Mouse (Mus musculus) mouse trophoblast stem cell (cell line): ENCODE data around the gene Fbxo34.
"Not testable (repeated sequence)": the region's sequence is repeated elsewhere in the genome, so short reads cannot be mapped to it uniquely, and the experiment has no call there.

ENCODE experiments used
- in situ Hi-C, 2 experiments: fragments of 300-500 bp; cut with MseI, MboI; formaldehyde crosslinking; loops; 2 replicates in 1 of 2; 3 replicates in 1 of 2; pipeline ENCODE4 v1.15.1; 2025

Fbxo34 gene

GRCm38 (mm10) chr14:47450121-47450520 lies at the start of gene Fbxo34:
TSS of gene Fbxo34 (plus strand) at chr14:47450421.
- in situ Hi-C loops: not testable (repeated sequence)

DNA sequence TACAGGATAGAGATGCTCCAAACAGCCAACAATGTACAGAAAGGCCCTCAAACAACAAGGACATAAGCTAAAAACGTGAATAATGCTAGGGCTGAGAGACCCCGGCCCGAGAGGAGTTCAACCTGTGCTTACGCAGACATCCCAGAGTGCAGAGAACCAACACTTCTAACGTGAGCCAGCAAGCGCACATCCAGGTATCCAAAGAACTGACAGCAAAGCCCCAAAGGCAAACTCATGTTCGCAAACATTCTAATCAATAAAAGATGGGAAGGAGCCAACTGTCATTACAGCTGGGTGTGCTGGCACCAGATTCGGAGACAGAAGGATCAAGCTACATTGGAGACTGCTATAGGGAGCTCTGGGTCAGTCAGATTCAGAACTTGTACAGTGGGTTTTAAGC lies 47.5 kb upstream of the Fbxo34 start:
- in situ Hi-C loops: no loop called here

GRCm38 (mm10) chr14:47406000-47406399 lies 44.2 kb upstream of the Fbxo34 start:
- in situ Hi-C loops: no loop called here

DNA sequence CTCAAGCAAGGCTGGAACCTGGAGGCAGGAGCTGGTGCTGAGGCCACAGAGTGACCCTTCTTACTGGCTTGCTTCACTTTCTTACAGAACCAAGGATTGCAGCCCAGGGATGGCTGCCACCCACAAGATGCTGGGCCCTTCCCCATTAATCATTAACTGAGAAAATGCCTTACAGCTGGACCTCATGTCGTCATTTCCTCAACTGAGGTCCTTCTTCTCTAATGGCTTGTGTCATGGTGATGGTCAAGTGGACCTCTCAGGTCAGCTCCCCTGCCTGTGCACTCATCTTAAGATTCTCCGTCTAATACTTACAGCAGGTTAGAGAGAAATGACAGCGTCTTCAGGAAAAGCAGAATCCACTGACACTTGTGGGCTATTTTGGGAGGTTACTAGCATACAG lies 32.9 kb upstream of the Fbxo34 start:
- in situ Hi-C loops: no loop called here

DNA sequence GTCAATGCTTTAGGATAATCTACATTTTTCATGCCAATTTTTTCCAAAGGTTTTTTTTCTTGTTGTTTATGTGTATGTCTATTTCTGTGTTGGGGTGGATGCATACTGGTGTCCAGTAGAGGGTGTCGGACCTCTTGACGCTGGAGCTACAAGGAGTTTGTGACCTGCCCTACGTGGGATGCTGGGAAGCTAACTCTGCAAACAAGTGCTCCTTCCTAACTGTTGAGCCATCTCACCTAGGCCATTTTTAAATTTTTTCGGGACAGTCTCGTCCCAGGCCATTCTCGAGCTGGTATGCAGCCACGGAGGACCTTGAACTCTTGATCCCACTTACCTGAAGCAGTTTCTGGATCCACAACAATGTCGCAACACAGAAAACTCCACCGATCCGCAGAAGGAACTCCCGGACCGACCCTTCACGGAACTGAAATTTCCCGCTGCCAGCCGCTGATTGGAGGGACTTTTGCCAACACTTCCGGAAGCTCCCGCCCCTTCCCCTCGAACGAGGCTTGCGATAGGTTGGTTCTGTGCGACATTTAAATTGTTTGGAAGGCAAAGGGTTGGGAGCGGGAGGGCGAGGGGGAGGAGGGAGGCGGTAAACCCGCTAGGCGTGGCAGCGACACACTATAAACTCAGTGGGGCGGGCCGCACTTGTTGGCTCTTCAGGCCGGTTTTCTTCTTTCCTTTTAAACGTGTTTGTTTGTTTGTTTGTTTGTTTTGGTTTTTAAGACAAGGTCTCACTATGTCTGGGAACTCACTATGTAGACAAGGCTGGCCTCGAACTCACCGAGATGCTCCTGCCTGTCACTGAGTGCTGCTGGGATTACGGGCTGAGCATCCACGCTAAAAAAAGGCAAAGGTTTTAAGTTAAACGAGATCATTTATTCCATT lies 32.2 kb upstream of the Fbxo34 start, which contains the start of gene Dlgap5:
Gene Dlgap5, minus strand, starts transcription at position 633 of the 891 bp plus-strand sequence.
- in situ Hi-C loops: no loop called here

DNA sequence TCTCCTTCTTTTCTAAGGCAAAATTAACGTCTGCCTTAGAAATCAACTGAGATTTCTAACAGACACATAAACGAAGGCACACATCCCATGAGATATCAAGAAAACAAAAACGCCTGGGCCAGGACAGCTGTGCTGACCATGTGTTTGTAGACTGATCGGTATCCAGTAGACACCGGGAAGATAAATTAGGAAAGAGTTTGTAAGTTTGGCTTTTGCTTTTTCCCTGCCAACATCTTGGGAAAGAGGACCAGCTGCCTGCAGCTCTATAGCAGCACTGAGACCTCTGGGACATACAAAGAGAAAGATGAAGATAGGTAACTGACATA lies 31.6 kb upstream of the Fbxo34 start:
- in situ Hi-C loops: no loop called here

GRCm38 (mm10) chr14:47419034-47419625 lies 31.1 kb upstream of the Fbxo34 start:
- in situ Hi-C loops: no loop called here

GRCm38 (mm10) chr14:47419723-47420276 lies 30.4 kb upstream of the Fbxo34 start:
- in situ Hi-C loops: loop anchor here in 1 of 2 experiments (10.0 kb wide), 1 partner anchor 115 kb away; no protein-coding TSS in a partner anchor

DNA sequence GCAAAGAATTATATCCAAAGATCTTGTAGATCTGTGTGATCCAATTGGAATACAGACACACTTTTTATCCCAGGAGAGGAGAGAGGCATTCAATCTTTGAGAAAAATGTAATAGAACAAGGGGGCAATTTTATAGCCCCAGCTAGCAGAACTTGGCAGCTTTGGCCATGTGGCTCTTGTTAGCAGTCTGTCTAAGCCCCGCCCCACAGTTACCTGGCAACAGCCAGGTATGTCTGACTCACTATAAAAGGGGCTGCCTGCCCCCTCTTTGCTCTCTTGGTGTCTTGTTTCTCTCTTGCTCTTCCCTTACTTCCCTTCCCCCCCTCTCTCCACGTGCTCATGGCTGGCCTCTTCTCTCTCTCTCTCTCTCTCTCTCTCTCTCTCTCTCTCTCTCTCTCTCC lies 28.6 kb upstream of the Fbxo34 start:
- in situ Hi-C loops: loop anchor here in 1 of 2 experiments (10.0 kb wide), 1 partner anchor 113 kb away; no protein-coding TSS in a partner anchor

DNA sequence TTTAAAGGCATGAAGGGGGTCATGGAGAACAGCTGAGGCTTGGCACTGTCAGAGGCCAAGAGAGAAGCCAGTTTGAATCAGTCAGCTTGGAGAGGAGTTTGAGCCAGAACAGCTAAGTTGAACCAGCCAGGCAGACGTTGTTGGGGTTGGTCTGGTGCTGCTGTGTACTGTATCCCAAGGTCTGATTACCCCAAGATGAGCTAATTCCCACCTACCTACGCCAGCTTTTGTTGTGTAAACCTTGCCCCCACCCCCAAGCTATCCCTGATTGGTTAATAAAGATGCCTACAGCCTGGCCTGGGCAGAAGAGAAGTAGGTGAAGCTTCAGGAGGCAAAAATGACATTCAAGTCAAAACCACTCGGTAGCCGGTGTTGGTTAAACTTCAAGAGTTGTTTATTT lies 27.8 kb upstream of the Fbxo34 start:
- in situ Hi-C loops: loop anchor here in 1 of 2 experiments (10.0 kb wide), 1 partner anchor 112 kb away; no protein-coding TSS in a partner anchor

DNA sequence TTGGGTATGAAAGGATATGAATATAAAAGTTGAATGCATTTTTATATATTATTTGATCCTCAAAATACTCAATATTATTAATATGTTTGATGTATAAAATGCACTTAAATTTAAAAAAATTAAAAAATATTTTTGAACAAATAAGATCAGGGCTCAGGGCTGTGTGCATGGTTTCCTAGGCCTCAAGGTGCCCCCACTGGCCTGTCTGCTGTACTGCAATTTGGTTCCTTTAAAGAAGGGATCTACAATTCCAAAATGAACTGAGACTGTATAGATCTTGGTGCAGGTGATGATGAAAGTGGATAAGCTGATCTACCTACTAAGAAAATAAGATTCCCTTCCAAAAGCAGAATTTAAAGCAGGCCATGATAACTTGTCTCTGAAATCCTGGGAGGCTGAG lies 17.2 kb upstream of the Fbxo34 start:
- in situ Hi-C loops: no loop called here

DNA sequence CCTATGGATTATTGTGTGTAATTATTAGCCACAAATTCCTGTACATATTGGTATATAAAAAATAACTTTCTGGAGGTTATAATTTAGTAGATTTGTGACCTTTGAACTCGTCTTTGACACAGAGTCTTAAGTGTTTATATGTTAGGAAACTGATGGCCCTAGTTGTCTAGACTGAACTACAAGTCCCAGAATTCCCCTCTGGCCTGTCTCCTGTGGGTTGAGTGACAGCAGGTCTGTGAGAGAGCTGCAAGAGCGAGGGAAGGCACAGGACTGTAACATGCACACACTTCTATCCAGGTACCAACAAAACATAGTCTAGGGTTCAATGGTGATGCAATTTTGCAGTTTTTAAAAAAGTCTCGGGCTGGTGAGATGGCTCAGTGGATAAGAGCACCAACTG lies 11.3 kb upstream of the Fbxo34 start:
- in situ Hi-C loops: no loop called here

DNA sequence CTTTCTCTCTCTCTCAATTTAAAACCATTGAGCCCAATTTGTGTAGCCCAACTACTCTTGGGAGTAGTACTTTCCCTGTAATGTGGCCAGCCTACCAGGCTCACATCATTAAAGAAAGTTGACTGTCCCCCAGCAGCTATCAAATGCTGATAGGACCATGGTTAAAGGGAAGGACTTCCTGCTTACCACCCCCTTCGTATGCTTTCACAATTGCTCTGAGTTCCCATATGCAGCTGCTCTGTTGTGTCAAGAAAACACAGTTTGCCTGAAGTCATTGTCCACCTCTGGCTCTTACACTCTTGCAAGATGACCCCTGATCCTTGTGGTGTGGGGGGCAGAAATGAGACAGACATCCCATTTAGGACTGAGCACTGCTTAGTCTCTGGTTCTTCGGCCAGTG lies 5.3 kb upstream of the Fbxo34 start:
- in situ Hi-C loops: no loop called here

DNA sequence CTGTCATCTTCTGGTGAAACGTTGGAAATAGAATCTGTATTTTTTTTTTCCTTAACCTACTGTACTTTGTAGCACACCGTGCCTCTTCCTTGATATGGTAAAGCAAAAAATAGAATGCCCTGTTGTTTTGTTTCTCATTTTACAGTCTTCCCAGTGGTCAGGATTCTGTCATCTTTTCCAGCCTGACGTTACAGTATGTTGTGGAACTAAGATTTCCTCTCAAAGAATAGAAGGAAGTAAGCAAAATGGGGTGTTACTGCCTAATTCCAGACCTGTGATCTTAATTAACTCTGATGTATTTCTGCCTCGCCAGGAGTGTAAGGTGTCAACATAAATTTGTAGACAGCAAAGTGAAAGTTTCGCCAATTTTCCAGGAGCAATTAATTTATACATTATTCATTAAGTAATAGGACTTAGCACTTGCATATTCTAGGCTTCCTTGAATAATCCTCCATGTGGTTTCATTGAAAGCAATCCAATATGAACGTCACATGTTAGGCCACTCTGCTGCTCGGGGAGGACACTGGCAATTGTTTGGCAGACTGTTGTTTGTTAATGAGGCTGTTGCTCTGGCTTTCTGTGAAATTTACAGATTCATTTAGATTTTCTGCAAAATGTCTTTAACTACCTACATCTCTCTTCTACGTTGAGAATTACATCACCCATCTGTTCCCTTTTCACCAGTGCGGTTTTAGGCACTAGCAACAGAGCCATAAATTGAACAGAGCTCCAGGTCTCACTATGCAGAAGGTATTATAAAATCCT lies 4.7 kb upstream of the Fbxo34 start:
- in situ Hi-C loops: no loop called here

- in situ Hi-C loops: no loop called here
Measured at GRCm38 (mm10) chr14:47459556-47459955, 9.3 kb downstream of the Fbxo34 start.

- in situ Hi-C loops: no loop called here
Measured at GRCm38 (mm10) chr14:47461997-47462396, 11.8 kb downstream of the Fbxo34 start.

DNA sequence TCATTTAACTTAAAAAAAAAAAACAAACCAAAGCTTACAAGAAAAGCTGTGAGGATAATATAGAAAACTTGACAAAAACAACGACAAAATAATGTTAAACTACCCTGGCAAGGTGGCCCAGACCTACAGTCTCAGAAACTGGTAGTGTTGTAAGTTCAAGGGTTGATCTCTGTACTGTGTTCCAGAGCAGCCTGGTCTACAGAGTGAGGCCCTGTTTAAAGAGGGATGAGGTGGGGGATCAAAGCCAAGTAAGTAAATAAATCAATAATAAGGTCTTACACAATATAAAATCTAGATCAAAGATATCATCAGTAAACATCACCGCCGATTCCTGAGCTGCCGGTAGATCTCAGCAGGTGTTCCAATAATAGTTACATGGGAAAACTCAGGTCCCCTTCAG lies 12.2 kb downstream of the Fbxo34 start:
- in situ Hi-C loops: no loop called here

DNA sequence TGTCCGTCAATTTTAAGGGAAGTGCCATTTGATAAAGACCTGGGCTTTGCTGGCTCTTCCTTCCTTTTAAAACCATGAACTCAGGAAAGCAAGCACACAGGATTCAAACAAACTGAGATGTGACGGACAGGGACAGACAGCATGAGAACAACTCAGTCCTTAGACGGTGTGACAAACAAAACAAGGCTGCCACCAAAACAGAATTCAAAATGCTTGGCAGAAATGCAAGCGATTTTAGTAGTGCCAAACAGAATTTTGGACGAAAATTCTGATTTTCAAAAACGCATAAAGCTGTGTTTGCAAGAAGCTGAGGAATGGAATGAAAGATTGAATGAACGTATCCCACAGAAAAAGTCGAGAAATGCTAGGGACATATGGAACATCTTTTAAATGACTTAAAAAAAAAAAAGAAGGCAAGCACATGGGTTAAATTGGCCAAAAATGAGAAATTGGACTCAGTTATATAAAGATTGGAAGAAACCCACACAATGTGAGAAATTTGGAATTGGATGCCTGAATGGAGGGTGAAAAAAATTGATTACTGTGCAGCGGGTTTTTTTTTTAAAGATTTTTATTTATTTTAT lies 12.7 kb downstream of the Fbxo34 start:
- in situ Hi-C loops: no loop called here

DNA sequence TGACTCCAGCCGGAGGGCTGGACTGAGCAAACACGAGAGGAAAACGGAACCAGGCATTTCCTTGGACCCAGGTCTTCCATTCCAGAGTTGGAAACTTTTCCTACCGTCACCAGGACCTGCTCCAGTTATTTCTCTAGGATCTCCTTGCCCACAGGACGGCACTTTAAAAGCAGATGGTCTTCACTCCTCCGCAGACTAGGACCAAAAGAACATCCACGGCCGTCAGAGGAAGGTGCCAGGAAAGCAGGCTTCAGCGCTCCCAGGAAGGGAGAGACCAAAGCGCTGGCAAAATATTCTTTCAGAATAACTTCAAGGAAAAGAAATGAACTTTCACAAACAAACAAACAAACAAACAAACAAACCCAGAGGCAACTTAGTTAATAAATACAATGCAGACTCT lies 14.2 kb downstream of the Fbxo34 start:
- in situ Hi-C loops: no loop called here

DNA sequence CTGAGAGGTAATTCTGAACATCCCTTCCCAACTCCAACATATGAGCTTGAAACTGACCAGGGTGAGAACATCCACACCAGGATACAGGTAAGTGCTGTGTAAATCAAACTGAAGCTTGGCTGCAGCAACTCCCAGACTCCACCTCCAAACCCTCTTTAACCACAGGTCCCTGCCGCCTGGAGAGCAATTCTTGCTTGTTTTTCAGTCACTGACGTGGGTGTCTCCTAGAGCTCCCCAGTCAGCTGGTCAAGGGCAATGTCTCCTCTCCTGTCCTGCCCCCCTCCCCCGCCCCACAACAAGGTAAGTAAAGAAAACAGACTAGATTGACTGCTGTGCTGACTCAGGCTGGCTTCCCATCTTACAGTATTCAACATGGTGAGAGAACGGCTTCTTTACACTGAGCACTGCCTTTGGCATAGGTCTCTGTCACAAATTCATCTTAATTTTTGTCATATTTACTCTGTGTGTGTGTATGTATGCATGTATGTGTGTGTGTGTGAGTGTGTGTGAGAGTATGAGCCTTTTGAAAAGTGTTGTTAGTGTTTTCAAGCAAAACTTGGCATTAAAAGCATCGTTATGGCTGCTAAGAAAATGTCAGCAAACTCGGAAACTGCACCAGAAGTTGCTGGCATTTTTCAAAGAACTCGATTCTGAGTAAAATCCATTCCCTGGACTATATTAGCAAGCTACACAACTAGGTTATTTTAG lies 15.4 kb downstream of the Fbxo34 start:
- in situ Hi-C loops: no loop called here

GRCm38 (mm10) chr14:47472359-47472742 lies 22.1 kb downstream of the Fbxo34 start:
- in situ Hi-C loops: no loop called here
